Mouse (Mus musculus) forebrain, embryonic 11.5 days (tissue): ENCODE results near the gene Tas2r119. TPM values are rescaled to one million over a fixed set of nuclear protein-coding genes. Genes with fewer than 3 reads are reported as not detected.
"Not testable (repeated sequence)": the region's sequence is repeated elsewhere in the genome, so short reads cannot be mapped to it uniquely, and the experiment has no call there.

Experiments used
- ATAC-seq: fragments of 200-750 bp; cut with Nextera tagmentation; replicated peaks from 2 replicates; pipeline ENCODE4 v1.8.0; 2017; ENCODE audit warnings: moderate TSS enrichment; ENCODE audit not compliant: low FRiP score
- DNase-seq: peaks from one replicate; pipeline ENCODE4 v3.0.0-alpha.2; 2017; ENCODE audit warnings: low spot score
- H3K27ac ChIP-seq: fragments of 300-500 bp; sonication (generic); 2 replicates; pipeline ENCODE4 v1.5.1; 2014; ENCODE audit warnings: low read depth, low read length
- H3K27me3 ChIP-seq: fragments of 300-500 bp; sonication (generic); 2 replicates; pipeline ENCODE4 v1.6.1; 2014; ENCODE audit warnings: mild to moderate bottlenecking, low read length, mixed read lengths; ENCODE audit not compliant: control insufficient read depth, insufficient read depth
- H3K36me3 ChIP-seq: fragments of 300-500 bp; sonication (generic); 2 replicates; pipeline ENCODE4 v1.6.1; 2014; ENCODE audit warnings: mild to moderate bottlenecking, low read length, moderate library complexity, mixed read lengths; ENCODE audit not compliant: control insufficient read depth, insufficient read depth
- H3K4me1 ChIP-seq: fragments of 300-500 bp; sonication (generic); replicated peaks from 2 replicates; pipeline ENCODE4 v1.6.1; 2014; ENCODE audit warnings: low read length, mixed read lengths; ENCODE audit not compliant: control insufficient read depth, insufficient read depth
- H3K4me2 ChIP-seq: fragments of 300-500 bp; sonication (generic); 2 replicates; pipeline ENCODE4 v1.6.1; 2014; ENCODE audit warnings: low read depth, mild to moderate bottlenecking, low read length, moderate library complexity, mixed read lengths; ENCODE audit not compliant: severe bottlenecking
- H3K4me3 ChIP-seq: fragments of 300-500 bp; sonication (generic); 2 replicates; pipeline ENCODE4 v1.5.1; 2014; ENCODE audit warnings: low read depth, low read length
- H3K9ac ChIP-seq: fragments of 300-500 bp; sonication (generic); 2 replicates; pipeline ENCODE4 v1.6.1; 2014; ENCODE audit warnings: low read length
- H3K9me3 ChIP-seq: fragments of 300-500 bp; sonication (generic); 2 replicates; pipeline ENCODE4 v1.6.1; 2016; ENCODE audit warnings: low read length, mixed read lengths; ENCODE audit not compliant: control insufficient read depth
- WGBS: fragments of 180-500 bp; shearing (Covaris S2); extraction: QIAGEN DNeasy Blood & Tissue Kit; methylation state at CpG from one replicate; pipeline ENCODE4 v1.1.7; 2014; 5-methylcytosine and 5-hydroxymethylcytosine counted together
- polyA plus RNA-seq: library from polyadenylated mRNA; unstranded; fragments of >200 nt; fragmentation: Nextera tagmentation; extraction: Ambion mirVana; gene quantifications from 2 replicates; pipeline ENCODE4 v1.2.1, GENCODE M21; 2014

The Tas2r119 gene
- polyA plus RNA-seq, 1 experiment from 2014 or later, result not detected

DNA sequence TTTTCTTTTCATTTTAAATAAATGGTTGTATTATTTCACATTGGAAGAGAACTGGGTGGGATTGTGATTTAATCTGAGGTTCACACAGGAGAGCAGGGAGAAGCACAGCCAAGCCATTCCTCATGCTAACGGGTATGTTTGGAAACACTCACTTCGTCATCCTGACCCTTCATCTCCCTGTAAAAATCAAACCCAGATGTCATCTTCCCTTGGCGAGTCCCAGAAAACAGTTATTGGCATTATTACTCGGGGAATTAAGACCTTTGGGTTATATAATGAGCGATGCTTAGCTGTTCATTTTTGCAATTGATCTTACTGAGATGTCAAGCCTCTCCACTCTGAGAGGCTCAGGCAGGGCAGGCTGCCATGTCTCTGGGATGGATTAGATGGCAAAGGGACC is 21.5 kb downstream of the Tas2r119 start:
- Histone ChIP-seq H3K27me3 (no peaks in the 10 kb centered on the region), H3K9ac (no peak overlapping the region), H3K4me2 (no peak overlapping the region), H3K9me3 (no peaks in the 10 kb centered on the region), H3K4me1 (no peaks in the 10 kb centered on the region), H3K27ac (no peak overlapping the region), H3K36me3 (no peaks in the 10 kb centered on the region), H3K4me3 (no peak overlapping the region)
- WGBS, result 73% methylated on average over 5 of the region's 5 CpGs
- DNase-seq (no peak), ATAC-seq (no peak)

DNA sequence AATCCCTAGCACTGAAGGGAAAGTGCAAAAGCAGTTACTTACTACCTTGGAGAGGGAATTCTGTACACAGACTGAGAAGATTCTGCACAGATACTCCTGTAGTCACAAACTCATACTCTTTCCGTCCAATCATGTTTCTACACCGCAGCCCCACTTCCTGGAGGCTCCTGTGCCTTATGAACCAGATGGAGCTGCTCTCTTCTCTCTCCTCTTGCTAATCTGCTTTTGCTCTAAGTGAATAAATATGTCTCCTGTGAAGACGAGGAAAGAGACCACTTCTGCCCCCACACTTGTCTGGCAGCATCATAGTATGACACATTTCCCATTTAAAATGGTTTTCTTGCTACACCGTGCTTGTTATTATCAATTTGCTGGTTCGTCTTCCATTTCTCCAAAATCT is 26.2 kb downstream of the Tas2r119 start:
- 90% methylated on average over 5 of the region's 5 CpGs for WGBS
- H3K4me3 ChIP-seq, result no peak overlapping the region
- no peaks in the 10 kb centered on the region for H3K4me1 ChIP-seq
- no peaks in the 10 kb centered on the region for H3K36me3 ChIP-seq
- DNase-seq, result no peak
- no peak overlapping the region for H3K9ac ChIP-seq
- no peak overlapping the region for H3K4me2 ChIP-seq
- no peak for ATAC-seq
- no peaks in the 10 kb centered on the region for H3K27me3 ChIP-seq
- no peaks in the 10 kb centered on the region for H3K9me3 ChIP-seq
- H3K27ac ChIP-seq, result no peak overlapping the region

DNA sequence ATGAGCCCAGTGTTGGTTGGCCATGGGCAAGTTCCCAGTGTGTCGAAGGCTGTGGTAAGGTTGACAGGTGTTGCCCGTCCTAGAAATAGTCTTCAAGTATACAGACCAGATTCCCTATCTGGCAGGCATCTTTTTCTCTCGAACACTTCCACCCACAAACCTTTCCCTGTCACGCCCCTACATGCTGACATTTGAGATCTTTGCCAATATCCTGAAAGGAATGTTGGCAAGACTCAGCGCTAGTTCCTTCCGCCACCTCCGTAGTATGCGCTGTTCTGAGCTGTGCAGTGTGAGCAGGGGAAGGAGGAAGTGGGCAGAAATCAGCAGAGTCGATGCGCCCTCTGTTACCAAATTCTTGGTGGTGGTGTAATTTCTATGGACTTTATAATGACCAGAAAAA is 27.8 kb downstream of the Tas2r119 start:
- 92% methylated on average over 10 of the region's 10 CpGs for WGBS
- no peak for DNase-seq
- H3K9ac ChIP-seq, result no peak overlapping the region
- no peaks in the 10 kb centered on the region for H3K36me3 ChIP-seq
- no peak overlapping the region for H3K4me3 ChIP-seq
- H3K4me2 ChIP-seq, result no peak overlapping the region
- H3K27me3 ChIP-seq, result no peaks in the 10 kb centered on the region
- H3K9me3 ChIP-seq, result no peaks in the 10 kb centered on the region
- H3K27ac ChIP-seq, result no peak overlapping the region
- no peak for ATAC-seq
- no peaks in the 10 kb centered on the region for H3K4me1 ChIP-seq

DNA sequence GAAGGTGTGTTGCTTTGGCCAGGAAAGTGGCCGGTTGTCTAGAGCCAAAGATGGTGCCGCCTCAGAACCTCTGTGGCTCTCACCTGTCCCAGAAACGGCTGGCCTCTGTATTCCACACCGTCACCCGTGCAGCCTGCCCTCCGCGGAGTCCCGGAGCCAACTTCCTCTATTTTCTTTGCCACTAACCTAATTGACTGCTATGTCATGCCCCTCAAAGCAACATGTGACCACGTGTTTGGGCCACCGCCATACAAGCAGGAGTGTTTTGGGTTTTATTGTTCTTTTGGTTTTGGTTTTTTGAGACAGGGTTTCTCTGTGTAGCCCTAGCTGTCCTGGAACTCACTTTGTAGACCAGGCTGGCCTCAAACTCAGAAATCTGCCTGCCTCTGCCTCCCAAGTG is 37.6 kb downstream of the Tas2r119 start:
- whole genome bisulfite sequencing, result 93% methylated on average over 10 of the region's 10 CpGs
- not testable (repeated sequence) for H3K4me2 ChIP-seq, DNase-seq, H3K36me3 ChIP-seq, H3K27ac ChIP-seq, ATAC-seq, H3K9ac ChIP-seq, H3K4me1 ChIP-seq, H3K27me3 ChIP-seq, H3K4me3 ChIP-seq, H3K9me3 ChIP-seq

DNA sequence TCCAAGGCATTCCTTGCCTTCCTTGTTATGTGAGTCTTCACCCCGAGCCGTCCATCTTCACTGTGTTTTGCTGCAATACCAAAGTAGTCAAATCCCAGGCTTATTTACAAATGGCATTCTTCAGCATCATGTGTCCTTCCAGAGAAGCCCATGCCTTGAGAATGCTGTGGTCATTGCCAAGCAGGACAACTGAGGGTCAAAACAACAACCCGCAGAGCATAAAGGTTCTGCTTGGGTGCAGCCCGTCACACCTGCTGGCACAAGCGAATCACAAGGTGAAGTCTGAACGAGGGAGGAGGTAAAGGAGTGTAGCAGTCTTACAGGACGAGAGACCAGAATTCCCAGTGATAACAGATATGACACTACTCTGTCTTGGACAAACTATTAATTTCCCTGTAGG is 45.9 kb downstream of the Tas2r119 start:
- DNase-seq, result no peak
- WGBS, result 90% methylated on average over 7 of the region's 7 CpGs
- Histone ChIP-seq H3K27me3 (no peaks in the 10 kb centered on the region), H3K27ac (no peak overlapping the region), H3K9me3 (no peaks in the 10 kb centered on the region), H3K4me2 (no peak overlapping the region), H3K36me3 (no peaks in the 10 kb centered on the region), H3K9ac (no peak overlapping the region), H3K4me1 (no peaks in the 10 kb centered on the region), H3K4me3 (no peak overlapping the region)
- no peak for ATAC-seq

DNA sequence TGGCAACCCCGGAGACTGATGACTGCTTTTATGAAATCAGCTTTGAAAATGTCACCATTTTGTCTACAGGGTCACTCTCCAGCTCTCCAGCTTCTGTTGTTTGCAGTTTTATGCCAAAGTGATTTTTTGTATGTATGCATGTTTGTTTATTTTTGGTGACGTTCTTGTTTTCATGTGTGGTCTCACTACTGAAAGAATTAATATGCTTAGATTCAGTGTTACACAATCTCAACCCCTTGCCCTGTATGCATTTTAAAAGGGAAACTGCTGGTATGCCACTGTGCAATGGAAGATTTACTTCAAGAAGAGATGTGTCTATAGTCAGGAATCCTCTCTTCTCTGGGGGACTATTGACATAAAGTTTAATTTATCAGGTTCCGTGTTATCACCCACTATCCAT is 48.3 kb downstream of the Tas2r119 start:
- Histone ChIP-seq H3K9me3 (no peaks in the 10 kb centered on the region), H3K27me3 (no peaks in the 10 kb centered on the region), H3K4me3 (no peak overlapping the region), H3K36me3 (no peaks in the 10 kb centered on the region), H3K9ac (no peak overlapping the region), H3K27ac (no peak overlapping the region), H3K4me1 (no peaks in the 10 kb centered on the region), H3K4me2 (no peak overlapping the region)
- DNase-seq (no peak), ATAC-seq (no peak)
- WGBS, result 89% methylated on average over 3 of the region's 3 CpGs

DNA sequence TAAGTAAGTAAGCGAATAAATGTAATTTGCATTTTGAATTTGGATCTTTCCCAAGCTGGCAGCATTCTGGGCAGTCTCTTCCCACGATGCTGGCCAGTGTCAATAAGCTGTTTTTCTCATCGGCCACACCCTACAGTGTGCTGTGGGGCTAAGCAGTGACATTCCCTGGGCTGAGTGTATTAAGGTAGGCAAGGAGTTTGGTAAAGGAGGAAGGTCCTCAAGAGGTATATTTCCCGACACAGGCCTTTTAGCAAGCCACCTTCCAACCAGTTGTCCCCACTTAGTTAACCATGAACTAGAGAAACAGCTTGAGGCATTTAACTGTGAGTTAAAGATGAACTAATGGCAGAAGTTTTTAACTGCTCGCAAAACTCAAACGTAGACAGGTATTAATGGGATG is 49.3 kb downstream of the Tas2r119 start:
- Histone ChIP-seq H3K4me3 (no peak overlapping the region), H3K9me3 (no peaks in the 10 kb centered on the region), H3K4me2 (no peak overlapping the region), H3K27ac (no peak overlapping the region), H3K27me3 (no peaks in the 10 kb centered on the region), H3K4me1 (no peaks in the 10 kb centered on the region), H3K36me3 (no peaks in the 10 kb centered on the region), H3K9ac (no peak overlapping the region)
- no peak for DNase-seq
- 85% methylated on average over 6 of the region's 6 CpGs for WGBS
- no peak for ATAC-seq

DNA sequence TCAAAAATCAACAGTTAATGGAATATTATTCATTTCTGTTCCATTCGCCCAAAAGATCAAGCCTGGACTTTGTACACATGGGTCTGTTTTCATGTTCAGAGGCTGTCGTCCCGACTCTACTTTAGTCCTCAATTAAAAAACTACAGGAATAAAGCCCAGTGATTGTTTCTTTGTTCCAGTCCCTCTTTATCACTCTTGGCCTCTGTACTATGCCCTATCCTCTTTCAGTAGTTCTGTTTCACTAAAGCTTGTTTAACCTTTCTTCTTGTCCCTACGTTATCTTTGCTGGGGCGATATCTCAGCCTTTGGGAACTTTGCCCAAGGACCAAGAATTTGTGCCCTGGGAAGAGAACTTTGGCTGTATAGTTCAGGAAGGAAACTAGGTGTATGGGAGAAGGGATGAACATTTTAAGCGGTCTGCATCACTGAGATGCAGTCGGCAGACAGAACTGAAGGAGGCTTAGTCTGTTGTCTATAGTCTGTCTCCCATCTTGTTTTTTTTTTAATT is 49.9 kb downstream of the Tas2r119 start:
- no peaks in the 10 kb centered on the region for H3K4me1 ChIP-seq
- no peak overlapping the region for H3K4me3 ChIP-seq
- H3K27me3 ChIP-seq, result no peaks in the 10 kb centered on the region
- no peak overlapping the region for H3K9ac ChIP-seq
- ATAC-seq (no peak), DNase-seq (no peak)
- no peak overlapping the region for H3K4me2 ChIP-seq
- H3K9me3 ChIP-seq, result no peaks in the 10 kb centered on the region
- no peak overlapping the region for H3K27ac ChIP-seq
- no peaks in the 10 kb centered on the region for H3K36me3 ChIP-seq
- 92% methylated on average over 7 of the region's 7 CpGs for WGBS
